Mouse (Mus musculus): ENCODE data around the gene Jag1. TPM values are rescaled to one million over a fixed set of nuclear protein-coding genes. Genes with fewer than 3 reads are reported as not detected.

Jag1 gene
- total and polyA plus RNA-seq, 2 experiments from 2014 or later: 6.8 to 11.3 TPM

DNA sequence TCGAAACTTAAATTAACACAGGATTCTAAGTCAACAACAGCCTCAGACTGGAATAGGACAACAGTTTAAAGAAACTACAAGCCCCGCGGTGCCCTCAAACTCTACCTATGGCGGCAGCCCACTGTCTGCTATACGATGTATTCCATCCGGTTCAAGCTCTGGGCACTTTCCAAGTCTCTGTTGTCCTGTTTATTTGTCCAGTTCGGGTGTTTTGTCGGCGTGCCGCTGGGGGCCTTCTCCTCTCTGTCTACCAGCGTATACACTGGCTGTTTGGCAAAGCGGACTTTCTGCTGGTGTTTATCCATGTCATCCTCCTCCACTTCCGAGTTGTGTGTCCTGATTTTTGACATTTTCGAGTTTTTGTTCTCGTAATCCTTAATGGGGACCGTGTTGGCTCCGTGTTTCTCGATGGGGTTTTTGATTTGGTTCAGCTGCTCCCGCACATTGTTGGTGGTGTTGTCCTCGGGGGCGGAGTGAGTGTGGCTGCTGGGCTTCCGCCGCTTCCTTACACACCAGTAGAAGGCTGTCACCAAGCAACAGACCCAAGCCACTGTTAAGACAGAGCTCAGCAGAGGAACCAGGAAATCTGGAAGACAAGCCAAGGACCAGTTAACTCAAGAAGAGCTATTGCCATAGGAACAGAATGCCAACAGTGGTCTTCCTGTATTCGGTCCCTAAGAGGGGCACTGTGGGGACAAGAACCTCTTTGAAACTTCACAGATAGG is 33.4 kb downstream of the Jag1 start:
- DNase-seq (ENCODE audit: low spot score) (no peak), ATAC-seq (ENCODE audit: insufficient read depth, low read depth) (no peak)
- TF ChIP-seq EP300 (IDR thresholded peaks at IDR 0.05; ENCODE audit: low read depth) (no peak), CTCF (IDR thresholded peaks at IDR 0.05; ENCODE audit: low read depth) (no peak)
- H3K9ac ChIP-seq (replicated peaks; ENCODE audit: low read depth, low read length): no peak overlapping the region
- H3K4me2 ChIP-seq (ENCODE audit: low read depth, low read length): no peak overlapping the region
- WGBS: 82% methylated on average over 24 of the region's 24 CpGs
- H3K4me3 ChIP-seq (ENCODE audit: low read depth, low read length): no peak overlapping the region
- no peaks in the 10 kb centered on the region for H3K27me3 ChIP-seq (ENCODE audit: control insufficient read depth, insufficient read depth, low read length)
- no peaks in the 10 kb centered on the region for H3K9me3 ChIP-seq (replicated peaks; ENCODE audit: control insufficient read depth, low read length)
- H3K36me3 ChIP-seq (replicated peaks; ENCODE audit: control insufficient read depth, insufficient read depth, low read length): peaks cover 48% of the 10 kb centered on the region
- H3K27ac ChIP-seq (ENCODE audit: low read depth): no peak overlapping the region
- peaks cover 17% of the 10 kb centered on the region for H3K4me1 ChIP-seq (ENCODE audit: control insufficient read depth, insufficient read depth)

DNA sequence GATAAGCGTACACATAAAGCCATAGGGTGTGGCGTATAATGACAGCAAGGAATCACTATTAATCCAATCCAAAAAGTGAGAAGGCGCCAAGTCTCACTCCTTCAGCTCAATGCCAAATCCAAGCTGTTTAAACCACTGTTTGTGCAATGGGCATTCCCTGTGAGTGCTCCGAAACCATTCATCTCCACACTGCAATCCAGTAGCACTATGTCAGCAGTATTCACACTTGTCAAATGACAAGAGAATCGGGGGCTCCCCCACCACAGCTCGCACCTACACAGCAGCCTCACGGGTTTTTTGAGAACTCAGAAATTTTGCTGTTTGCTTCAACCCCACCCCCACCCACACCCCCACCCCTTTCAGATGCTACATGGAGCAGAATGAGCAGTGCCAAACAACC is 35.4 kb downstream of the Jag1 start:
- TF ChIP-seq EP300 (IDR thresholded peaks at IDR 0.05; ENCODE audit: low read depth): no peak
- no peak for TF ChIP-seq CTCF (IDR thresholded peaks at IDR 0.05; ENCODE audit: low read depth)
- Histone ChIP-seq H3K27me3 (ENCODE audit: control insufficient read depth, insufficient read depth, low read length) (no peaks in the 10 kb centered on the region), H3K4me2 (ENCODE audit: low read depth, low read length) (no peak overlapping the region), H3K27ac (ENCODE audit: low read depth) (no peak overlapping the region), H3K9ac (replicated peaks; ENCODE audit: low read depth, low read length) (no peak overlapping the region), H3K4me1 (ENCODE audit: control insufficient read depth, insufficient read depth) (peaks cover 17% of the 10 kb centered on the region), H3K36me3 (replicated peaks; ENCODE audit: control insufficient read depth, insufficient read depth, low read length) (peaks cover 36% of the 10 kb centered on the region), H3K9me3 (replicated peaks; ENCODE audit: control insufficient read depth, low read length) (no peaks in the 10 kb centered on the region), H3K4me3 (ENCODE audit: low read depth, low read length) (no peak overlapping the region)
- no peak for DNase-seq (ENCODE audit: low spot score)
- 82% methylated on average over 7 of the region's 7 CpGs for WGBS
- ATAC-seq (ENCODE audit: insufficient read depth, low read depth): no peak

DNA sequence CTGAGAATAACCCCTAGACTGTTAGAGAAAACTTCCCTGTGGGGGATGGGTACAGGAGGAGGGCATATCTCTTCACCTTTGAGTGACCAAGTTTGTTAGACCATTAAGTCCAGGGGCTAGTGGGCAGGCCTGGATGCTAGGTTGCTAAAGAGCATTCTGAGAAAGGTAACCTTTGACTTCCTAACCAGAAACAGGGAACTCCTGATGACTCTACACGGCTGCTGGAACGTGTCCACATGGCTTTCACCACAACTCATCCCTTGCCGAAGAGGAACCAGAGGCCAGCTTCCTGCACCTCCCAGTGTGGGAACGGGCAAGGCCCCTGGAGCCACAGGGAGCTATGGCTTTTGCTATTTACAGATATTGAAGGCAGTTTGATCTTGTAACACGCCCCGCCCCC is 36.0 kb downstream of the Jag1 start:
- TF ChIP-seq CTCF (IDR thresholded peaks at IDR 0.05; ENCODE audit: low read depth): no peak
- TF ChIP-seq EP300 (IDR thresholded peaks at IDR 0.05; ENCODE audit: low read depth): no peak
- Histone ChIP-seq H3K4me1 (ENCODE audit: control insufficient read depth, insufficient read depth) (peaks cover 17% of the 10 kb centered on the region), H3K36me3 (replicated peaks; ENCODE audit: control insufficient read depth, insufficient read depth, low read length) (peaks cover 30% of the 10 kb centered on the region), H3K27me3 (ENCODE audit: control insufficient read depth, insufficient read depth, low read length) (no peaks in the 10 kb centered on the region), H3K9me3 (replicated peaks; ENCODE audit: control insufficient read depth, low read length) (no peaks in the 10 kb centered on the region), H3K9ac (replicated peaks; ENCODE audit: low read depth, low read length) (no peak overlapping the region), H3K4me3 (ENCODE audit: low read depth, low read length) (no peak overlapping the region), H3K4me2 (ENCODE audit: low read depth, low read length) (no peak overlapping the region), H3K27ac (ENCODE audit: low read depth) (no peak overlapping the region)
- WGBS: 35% methylated on average over 6 of the region's 6 CpGs
- ATAC-seq (ENCODE audit: insufficient read depth, low read depth) (no peak), DNase-seq (ENCODE audit: low spot score) (no peak)

DNA sequence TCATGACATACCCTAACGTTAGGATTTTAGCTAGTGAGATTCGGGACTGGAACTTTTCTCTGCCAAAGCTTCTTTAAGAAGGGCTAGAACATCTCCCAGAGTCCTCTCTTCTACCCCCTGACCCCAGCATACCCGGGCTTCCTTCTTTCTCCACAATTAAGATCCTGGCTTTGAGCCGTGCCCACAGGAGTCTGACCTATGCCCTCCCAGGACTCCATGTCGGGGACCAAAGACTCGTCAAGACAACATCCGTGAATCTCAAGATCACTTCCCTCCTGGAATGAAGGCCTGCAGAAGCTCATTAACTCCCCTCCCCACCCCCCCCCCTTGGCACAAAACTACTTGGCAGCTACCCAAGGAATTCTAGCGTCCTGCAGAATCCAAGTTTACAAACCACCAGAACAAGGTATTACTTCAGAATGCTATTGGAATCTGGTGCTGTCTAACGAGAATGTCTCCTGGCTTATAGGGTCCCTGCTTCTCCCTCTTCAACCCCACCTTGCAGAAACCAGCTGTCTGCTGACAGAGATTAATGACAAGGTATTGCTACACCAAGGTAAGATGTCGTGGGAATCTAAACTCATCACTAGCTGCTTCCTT is 36.6 kb downstream of the Jag1 start:
- Histone ChIP-seq H3K27ac (ENCODE audit: low read depth) (peak overlapping the region; percentile 15; the same call in 1 of the 2 replicates), H3K4me3 (ENCODE audit: low read depth, low read length) (no peak overlapping the region), H3K36me3 (replicated peaks; ENCODE audit: control insufficient read depth, insufficient read depth, low read length) (peaks cover 24% of the 10 kb centered on the region), H3K9me3 (replicated peaks; ENCODE audit: control insufficient read depth, low read length) (no peaks in the 10 kb centered on the region), H3K4me1 (ENCODE audit: control insufficient read depth, insufficient read depth) (peaks cover 17% of the 10 kb centered on the region), H3K9ac (replicated peaks; ENCODE audit: low read depth, low read length) (no peak overlapping the region), H3K4me2 (ENCODE audit: low read depth, low read length) (no peak overlapping the region), H3K27me3 (ENCODE audit: control insufficient read depth, insufficient read depth, low read length) (no peaks in the 10 kb centered on the region)
- no peak for DNase-seq (ENCODE audit: low spot score)
- no peak for ATAC-seq (ENCODE audit: insufficient read depth, low read depth)
- no peak for TF ChIP-seq EP300 (IDR thresholded peaks at IDR 0.05; ENCODE audit: low read depth)
- TF ChIP-seq CTCF (IDR thresholded peaks at IDR 0.05; ENCODE audit: low read depth): no peak
- 24% methylated on average over 10 of the region's 10 CpGs for WGBS

DNA sequence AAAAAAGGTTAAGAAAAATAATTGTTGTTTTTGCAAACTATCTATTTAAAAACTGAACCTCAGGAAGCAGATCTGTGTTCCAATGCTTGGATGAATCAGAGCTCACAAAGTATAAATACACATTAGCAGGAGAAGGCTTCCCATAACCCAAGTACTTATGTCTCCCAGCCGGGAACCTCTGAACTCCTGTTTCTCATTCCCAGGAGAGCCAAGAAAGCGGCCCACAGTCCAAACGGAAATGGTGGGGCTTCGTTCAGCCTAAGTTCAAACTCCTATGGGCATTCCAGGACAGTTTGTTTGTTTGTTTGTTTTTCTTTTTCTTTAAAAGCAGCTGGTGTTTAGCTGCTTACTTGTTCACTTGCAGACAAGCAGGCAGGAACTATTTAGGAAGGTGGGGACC is 37.7 kb downstream of the Jag1 start:
- Histone ChIP-seq H3K4me1 (ENCODE audit: control insufficient read depth, insufficient read depth) (peaks cover 17% of the 10 kb centered on the region), H3K4me2 (ENCODE audit: low read depth, low read length) (no peak overlapping the region), H3K27me3 (ENCODE audit: control insufficient read depth, insufficient read depth, low read length) (no peaks in the 10 kb centered on the region), H3K36me3 (replicated peaks; ENCODE audit: control insufficient read depth, insufficient read depth, low read length) (peaks cover 14% of the 10 kb centered on the region), H3K9me3 (replicated peaks; ENCODE audit: control insufficient read depth, low read length) (no peaks in the 10 kb centered on the region), H3K9ac (replicated peaks; ENCODE audit: low read depth, low read length) (no peak overlapping the region), H3K27ac (ENCODE audit: low read depth) (no peak overlapping the region), H3K4me3 (ENCODE audit: low read depth, low read length) (no peak overlapping the region)
- TF ChIP-seq CTCF (IDR thresholded peaks at IDR 0.05; ENCODE audit: low read depth): no peak
- TF ChIP-seq EP300 (IDR thresholded peaks at IDR 0.05; ENCODE audit: low read depth): no peak
- DNase-seq (ENCODE audit: low spot score) (no peak), ATAC-seq (ENCODE audit: insufficient read depth, low read depth) (no peak)
- WGBS: 65% methylated on average over 4 of the region's 4 CpGs

DNA sequence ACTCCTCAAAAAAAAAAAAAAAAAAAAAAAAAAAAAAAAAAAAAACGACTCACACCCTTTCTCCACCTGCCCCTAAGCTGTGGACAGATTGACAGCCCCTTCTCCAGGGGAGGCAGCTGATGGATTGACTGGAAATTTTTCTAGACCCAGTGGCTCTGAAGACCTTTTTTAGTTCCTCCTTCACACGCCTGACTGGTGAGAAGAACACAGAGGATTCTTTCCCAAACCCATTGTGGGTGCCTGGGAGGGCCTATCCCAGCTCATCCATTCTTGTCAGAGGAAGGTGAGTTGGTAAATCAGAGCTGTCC is 42.2 kb downstream of the Jag1 start:
- H3K27ac ChIP-seq (ENCODE audit: low read depth): no peak overlapping the region
- TF ChIP-seq EP300 (IDR thresholded peaks at IDR 0.05; ENCODE audit: low read depth) (no peak), CTCF (IDR thresholded peaks at IDR 0.05; ENCODE audit: low read depth) (no peak)
- no peaks in the 10 kb centered on the region for H3K9me3 ChIP-seq (replicated peaks; ENCODE audit: control insufficient read depth, low read length)
- no peak overlapping the region for H3K9ac ChIP-seq (replicated peaks; ENCODE audit: low read depth, low read length)
- H3K27me3 ChIP-seq (ENCODE audit: control insufficient read depth, insufficient read depth, low read length): no peaks in the 10 kb centered on the region
- ATAC-seq (ENCODE audit: insufficient read depth, low read depth) (no peak), DNase-seq (ENCODE audit: low spot score) (no peak)
- H3K4me1 ChIP-seq (ENCODE audit: control insufficient read depth, insufficient read depth): no peaks in the 10 kb centered on the region
- no peak overlapping the region for H3K4me2 ChIP-seq (ENCODE audit: low read depth, low read length)
- no peaks in the 10 kb centered on the region for H3K36me3 ChIP-seq (replicated peaks; ENCODE audit: control insufficient read depth, insufficient read depth, low read length)
- no peak overlapping the region for H3K4me3 ChIP-seq (ENCODE audit: low read depth, low read length)
- WGBS: 71% methylated on average over 1 of the region's 2 CpGs

Data from heart, postnatal 0 days (tissue).